Mouse (Mus musculus): Measurements from ENCODE around the gene Gm10097.

DNA sequence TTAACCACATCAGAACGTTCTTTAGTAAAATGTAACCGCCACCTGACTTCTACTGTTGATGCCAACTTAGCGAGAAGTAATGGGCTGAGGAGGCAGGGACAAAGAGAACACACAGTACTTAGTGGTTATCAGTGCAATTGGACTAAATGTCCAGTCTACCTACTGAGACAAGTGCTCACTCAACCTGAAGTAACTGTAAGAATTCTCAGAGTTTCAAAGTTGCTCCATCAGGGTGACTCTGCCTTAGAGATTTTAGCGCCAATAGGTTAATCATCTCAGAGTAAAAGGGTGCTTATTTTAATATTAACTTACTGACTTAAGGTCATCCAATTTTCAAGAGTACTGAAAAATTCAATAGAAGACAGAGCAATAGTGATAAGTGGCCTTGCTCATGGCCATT, 43.1 kb upstream of the Gm10097 start:
- no peak for TF ChIP-seq POLR2A (IDR thresholded peaks at IDR 0.05; ENCODE audit: borderline replicate concordance, low read depth, low read length)
- TF ChIP-seq CTCF (IDR thresholded peaks at IDR 0.05; ENCODE audit: low read depth, low read length): no peak
